Mouse (Mus musculus) C2C12 (cell line): ENCODE data around the gene Cog4. TPM values are rescaled to one million over a fixed set of nuclear protein-coding genes. Genes with fewer than 3 reads are reported as not detected.

Experiments
- H3K27me3 ChIP-seq: one replicate; pipeline ENCODE4 v1.6.1; 2011; ENCODE audit not compliant: control insufficient read depth, insufficient read depth, insufficient read length
- H3K36me3 ChIP-seq: one replicate; pipeline ENCODE4 v1.6.1; 2011; ENCODE audit not compliant: control insufficient read depth, insufficient read depth
- H3K4me3 ChIP-seq: one replicate; pipeline ENCODE4 v1.5.1; 2011; ENCODE audit warnings: mild to moderate bottlenecking, control low read depth; ENCODE audit not compliant: poor library complexity, insufficient read depth, severe bottlenecking
- H3K79me2 ChIP-seq: one replicate; pipeline ENCODE4 v1.6.1; 2011; ENCODE audit not compliant: control insufficient read depth, insufficient read depth
- H3K79me3 ChIP-seq: one replicate; pipeline ENCODE4 v1.6.1; 2011; ENCODE audit warnings: low read depth, control low read depth
- H3ac ChIP-seq: one replicate; pipeline ENCODE3; 2011; ENCODE audit warnings: low read depth; ENCODE audit not compliant: control insufficient read depth, insufficient read length
- CEBPB ChIP-seq: IDR thresholded peaks from one replicate; pipeline ENCODE4 v1.6.1; 2011; ENCODE audit warnings: low read depth, mild to moderate bottlenecking, control low read depth, moderate library complexity
- CTCF ChIP-seq: IDR thresholded peaks from one replicate; pipeline ENCODE4 v1.5.1; 2011; ENCODE audit not compliant: control insufficient read depth, insufficient read depth, insufficient read length
- FOSL1 ChIP-seq: IDR thresholded peaks from one replicate; pipeline ENCODE4 v1.8.0; 2011; ENCODE audit warnings: mild to moderate bottlenecking, low read length; ENCODE audit not compliant: poor library complexity, insufficient read depth, severe bottlenecking
- MAX ChIP-seq: IDR thresholded peaks from one replicate; pipeline ENCODE4 v1.6.1; 2011; ENCODE audit warnings: mild to moderate bottlenecking, control low read depth
- MYOD1 ChIP-seq: IDR thresholded peaks from one replicate; pipeline ENCODE4 v1.6.1; 2011; ENCODE audit warnings: low read depth; ENCODE audit not compliant: control insufficient read depth, insufficient read length
- MYOG ChIP-seq: IDR thresholded peaks from one replicate; pipeline ENCODE4 v1.6.1; 2011; ENCODE audit not compliant: control insufficient read depth, insufficient read length; ENCODE audit errors: extremely low read depth
- USF1 ChIP-seq: IDR thresholded peaks from one replicate; pipeline ENCODE4 v1.6.1; 2011; ENCODE audit warnings: low read depth, mild to moderate bottlenecking, control low read depth, moderate library complexity
- polyA plus RNA-seq: library from polyadenylated mRNA; unstranded; fragments of >200 nt; fragmentation: generic; extraction: Trizol; gene quantifications from one replicate; pipeline ENCODE4 v1.2.1, GENCODE M21; 2012; ENCODE audit warnings: missing spikeins

Cog4 gene
- polyA plus RNA-seq, 1 experiment = 36.9 TPM

GRCm38 (mm10) chr8:110811793-110812192, 34.6 kb upstream of the Cog4 start:
- no peaks in the 10 kb centered on the region for H3K27me3 ChIP-seq
- H3K79me2 ChIP-seq = peaks cover 32% of the 10 kb centered on the region
- H3K36me3 ChIP-seq = peaks cover 90% of the 10 kb centered on the region
- peaks cover 4% of the 10 kb centered on the region for H3K79me3 ChIP-seq
- TF ChIP-seq CTCF (no peak), MYOD1 (no peak), USF1 (no peak), MAX (no peak), CEBPB (no peak), MYOG (no peak), FOSL1 (no peak)
- H3ac ChIP-seq = no peak overlapping the region
- H3K4me3 ChIP-seq = no peak overlapping the region

DNA sequence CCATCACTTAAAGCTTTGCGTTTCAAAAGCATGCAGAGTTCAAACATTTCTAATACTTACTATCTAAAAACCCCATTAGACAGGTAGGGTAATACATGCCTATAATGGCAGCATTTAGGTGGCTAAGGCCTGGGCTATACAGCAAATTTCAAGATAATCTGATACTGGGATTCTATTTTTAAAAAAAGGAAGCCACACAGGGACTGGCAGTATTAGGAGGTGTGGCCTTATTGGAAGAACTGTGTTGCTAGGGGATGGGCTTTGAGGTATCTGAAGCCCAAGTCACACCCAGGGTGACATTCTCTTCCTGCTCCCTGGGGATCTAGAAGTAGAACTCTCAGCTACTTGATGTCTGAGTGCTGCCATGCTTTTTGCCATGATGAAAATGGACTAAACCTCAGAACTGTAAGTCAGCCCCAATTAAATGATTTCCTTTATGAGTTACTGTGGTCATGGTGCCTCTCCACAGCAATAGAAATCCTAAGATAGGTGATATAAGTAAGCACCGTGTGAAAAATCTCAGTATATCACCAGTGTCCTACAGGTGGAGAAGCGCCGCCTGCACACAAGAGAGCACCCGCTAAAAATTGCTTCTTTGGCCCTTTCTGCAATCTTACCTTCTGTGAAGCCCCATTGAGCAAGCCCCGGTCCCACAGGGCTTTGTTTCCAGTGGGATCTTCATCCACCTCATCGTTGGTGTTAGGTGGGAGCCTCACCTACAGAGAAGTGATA, 33.9 kb upstream of the Cog4 start:
- Histone ChIP-seq H3K36me3 (peaks cover 95% of the 10 kb centered on the region), H3ac (no peak overlapping the region), H3K4me3 (no peak overlapping the region), H3K79me2 (peaks cover 40% of the 10 kb centered on the region), H3K79me3 (peaks cover 5% of the 10 kb centered on the region), H3K27me3 (no peaks in the 10 kb centered on the region)
- TF ChIP-seq USF1 (no peak), CTCF (no peak), MAX (no peak), MYOD1 (no peak), FOSL1 (no peak), MYOG (no peak), CEBPB (no peak)

DNA sequence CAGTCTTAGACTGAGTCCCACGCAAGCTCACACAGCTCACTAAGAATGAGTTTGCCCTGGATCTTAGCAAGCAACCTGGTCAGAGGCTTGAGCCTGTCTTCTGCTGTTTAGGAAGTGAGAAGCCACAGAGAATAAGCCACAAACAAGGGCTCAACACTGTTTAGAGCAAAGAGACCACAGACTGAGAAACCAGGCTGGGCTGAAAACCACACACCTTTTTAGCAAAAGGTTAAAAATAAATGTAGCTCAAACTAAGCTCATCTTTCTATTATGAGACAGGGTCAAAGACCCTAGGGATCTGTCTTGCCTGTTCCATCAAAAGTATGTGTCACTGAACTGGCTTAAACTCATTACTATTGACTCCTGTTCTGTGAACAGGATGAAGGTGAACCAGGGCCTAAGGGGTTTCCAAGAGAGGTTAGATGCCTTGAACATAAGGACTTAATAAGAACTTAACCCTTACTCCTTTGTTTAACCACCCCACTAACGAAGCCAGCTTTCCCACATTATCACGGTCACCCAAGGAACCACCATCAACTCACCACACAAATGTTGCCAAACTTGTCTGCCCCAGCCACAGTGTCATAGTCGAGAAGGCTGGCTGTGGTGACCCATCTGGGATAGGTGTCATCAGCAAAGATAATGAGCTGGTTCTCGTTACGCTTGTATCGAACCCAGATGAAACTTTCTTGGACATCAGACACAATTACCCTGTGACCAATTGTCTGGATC, 33.2 kb upstream of the Cog4 start:
- H3K79me3 ChIP-seq = peaks cover 11% of the 10 kb centered on the region
- H3ac ChIP-seq = no peak overlapping the region
- H3K27me3 ChIP-seq = no peaks in the 10 kb centered on the region
- TF ChIP-seq USF1 (no peak), MYOG (no peak)
- no peak overlapping the region for H3K4me3 ChIP-seq
- H3K79me2 ChIP-seq = peaks cover 47% of the 10 kb centered on the region
- H3K36me3 ChIP-seq = peaks cover 95% of the 10 kb centered on the region

DNA sequence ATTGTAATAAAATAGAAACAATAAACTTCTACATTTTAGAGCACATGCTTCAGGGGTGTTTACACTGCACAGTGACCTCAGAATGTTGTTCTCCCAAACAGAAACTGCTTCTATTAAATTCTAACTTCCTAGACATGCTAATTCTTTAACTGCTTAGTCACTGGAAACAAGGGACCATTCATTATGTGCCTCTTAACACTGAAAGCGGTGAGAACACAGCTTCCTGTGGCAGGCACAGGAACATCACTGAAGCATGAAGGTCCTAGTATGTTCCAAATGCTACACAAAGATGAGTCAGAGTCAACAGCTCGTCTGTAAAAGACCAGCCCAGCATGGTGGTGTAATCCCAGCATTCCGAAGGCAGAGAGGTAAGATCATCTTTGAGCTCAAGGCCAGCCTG, 31.1 kb upstream of the Cog4 start:
- H3K27me3 ChIP-seq = no peaks in the 10 kb centered on the region
- TF ChIP-seq CEBPB (peak; percentile 2), CTCF (no peak), FOSL1 (no peak)
- peaks cover 100% of the 10 kb centered on the region for H3K36me3 ChIP-seq
- no peak overlapping the region for H3K4me3 ChIP-seq
- no peak overlapping the region for H3ac ChIP-seq
- peaks cover 68% of the 10 kb centered on the region for H3K79me2 ChIP-seq
- peaks cover 27% of the 10 kb centered on the region for H3K79me3 ChIP-seq

GRCm38 (mm10) chr8:110816990-110817389, 29.4 kb upstream of the Cog4 start:
- Histone ChIP-seq H3K27me3 (no peaks in the 10 kb centered on the region), H3K36me3 (peaks cover 100% of the 10 kb centered on the region), H3K79me3 (peaks cover 33% of the 10 kb centered on the region), H3ac (no peak overlapping the region), H3K4me3 (no peak overlapping the region), H3K79me2 (peaks cover 84% of the 10 kb centered on the region)
- no peak for TF ChIP-seq MYOG
- TF ChIP-seq MAX = no peak
- no peak for TF ChIP-seq CEBPB
- TF ChIP-seq USF1 = no peak
- TF ChIP-seq CTCF = no peak

DNA sequence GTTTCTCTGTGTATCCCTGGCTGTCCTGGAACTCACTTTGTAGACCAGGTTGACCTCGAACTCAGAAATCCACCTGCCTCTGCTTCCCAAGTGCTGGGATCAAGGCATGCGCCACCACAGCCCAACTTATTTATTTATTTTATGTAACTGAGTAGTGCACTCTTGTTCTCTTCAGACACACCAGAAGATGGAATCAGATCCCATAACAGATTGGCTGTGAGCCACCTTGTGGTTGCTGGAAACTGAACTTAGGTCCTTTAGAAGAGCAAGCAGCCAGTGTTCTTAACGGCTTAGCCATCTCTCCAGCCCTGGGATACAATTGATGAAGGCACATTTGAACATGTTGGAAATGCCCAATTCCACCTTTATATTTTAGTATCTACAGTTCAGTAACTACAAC, 27.8 kb upstream of the Cog4 start:
- no peak for TF ChIP-seq MYOD1
- TF ChIP-seq FOSL1 = no peak
- TF ChIP-seq MYOG = no peak
- no peak for TF ChIP-seq MAX
- no peak for TF ChIP-seq CEBPB
- no peak for TF ChIP-seq USF1
- TF ChIP-seq CTCF = no peak
- Histone ChIP-seq H3K79me2 (peaks cover 92% of the 10 kb centered on the region), H3K36me3 (peaks cover 100% of the 10 kb centered on the region), H3K4me3 (no peak overlapping the region), H3K79me3 (peaks cover 43% of the 10 kb centered on the region), H3K27me3 (no peaks in the 10 kb centered on the region), H3ac (no peak overlapping the region)
